Mouse (Mus musculus) left cerebral cortex, adult 9 months (tissue): ENCODE measurements at regions not wholly inside any gene's neighbourhood (a gene's known extent, or its start where the extent isn't known, plus 50 kb on each side); places are given as distances from the start of the nearest gene placed in this dataset.

Experiments
- DNase-seq, 2 experiments: peaks; one replicate each; pipeline ENCODE4 v3.0.0; 2022; ENCODE audit warnings: low spot score in 2 of 2

- DNase-seq = peak; percentile 40 to 63
Measured at GRCm38 (mm10) chrX:61119499-61119898, 65.9 kb downstream of the Cdr1 start.

- DNase-seq = no peak
Measured at GRCm38 (mm10) chrX:61117368-61117767, 68.0 kb downstream of the Cdr1 start.

- peak; percentile 27 to 59 for DNase-seq
Measured at GRCm38 (mm10) chrX:61116010-61116447, 69.3 kb downstream of the Cdr1 start.
